Comparison of ENCODE assay signal across 10 mouse cellular contexts in the genomic region with DNA sequence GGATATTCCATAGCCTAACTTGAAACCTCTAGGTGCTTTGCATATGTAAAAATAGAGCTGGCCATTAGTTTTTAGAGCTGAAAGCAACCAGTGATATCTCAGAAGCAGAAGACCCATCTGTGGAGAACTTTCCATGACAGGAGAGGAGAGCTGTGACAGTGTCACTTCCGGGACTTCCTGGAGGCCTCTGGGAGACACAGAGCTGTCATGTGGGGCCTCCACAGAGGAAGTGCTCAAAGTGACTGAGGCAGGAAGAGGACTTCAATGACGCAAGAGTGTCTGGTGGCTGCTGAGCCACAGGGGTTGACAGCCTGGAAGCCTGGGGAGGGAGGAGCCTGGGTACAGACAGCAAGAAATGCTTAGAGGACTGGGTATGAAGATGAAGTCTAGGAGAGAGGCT. TPM values are rescaled to one million over a fixed set of nuclear protein-coding genes. Genes with fewer than 3 reads are reported as not detected.
DNase-seq lines count a peak whose midpoint lies in the region; ATAC-seq and TF ChIP-seq lines count a peak whose summit lies in the region.
"Had no signal": no experiment of that assay in that cellular context is flagged by ENCODE, and none has a peak within 500 bp of the region (broad histone marks: within the 10 kb centered on the region; RNA-seq: fewer than 3 reads in every experiment).

No protein-coding gene starts in this region.

- peaks cover 32 to 83% of the 10 kb centered on the region in 2 experiments for H3K4me1 ChIP-seq in CH12.LX (ENCODE audit: control insufficient read depth in 1 of 2, insufficient read depth in 2 of 2)
- peaks cover 15% of the 10 kb centered on the region for H3K4me1 ChIP-seq in brown adipose tissue, adult 24 weeks (ENCODE audit: control insufficient read depth, insufficient read depth, insufficient read length, low read length)
- peaks cover 5% of the 10 kb centered on the region; the same call in 1 of the 2 replicates for H3K4me1 ChIP-seq in kidney, embryonic 15.5 days
- H3K4me1 ChIP-seq in megakaryocyte, embryonic 14.5 days, result peaks cover 99% of the 10 kb centered on the region
- H3K4me1 ChIP-seq: neural tube, embryonic 13.5 days had no signal

- H3K9me3 ChIP-seq in CH12.LX (replicated peaks; ENCODE audit: low read length), result no peaks in the 10 kb centered on the region
- H3K9me3 ChIP-seq in kidney, embryonic 15.5 days (replicated peaks), result no peaks in the 10 kb centered on the region
- H3K9me3 ChIP-seq in megakaryocyte, embryonic 14.5 days, result no peaks in the 10 kb centered on the region
- H3K9me3 ChIP-seq: embryonic facial prominence, embryonic 13.5 days; neural tube, embryonic 13.5 days had no signal

- peaks cover 85% of the 10 kb centered on the region for H3K79me2 ChIP-seq in CH12.LX (replicated peaks; ENCODE audit: control insufficient read depth, extremely low read depth, insufficient read depth, poor library complexity, severe bottlenecking)

- H3K4me2 ChIP-seq in CH12.LX (ENCODE audit: insufficient read depth, low read depth, poor library complexity, severe bottlenecking), result peak overlapping the region; percentile 63
- H3K4me2 ChIP-seq in kidney, embryonic 15.5 days, result no peak overlapping the region
- H3K4me2 ChIP-seq: embryonic facial prominence, embryonic 13.5 days; neural tube, embryonic 13.5 days had no signal

- no peaks in the 10 kb centered on the region for H3K27me3 ChIP-seq in CH12.LX (replicated peaks)
- H3K27me3 ChIP-seq in kidney, embryonic 15.5 days, result no peaks in the 10 kb centered on the region
- H3K27me3 ChIP-seq in megakaryocyte, embryonic 14.5 days (replicated peaks), result no peaks in the 10 kb centered on the region
- H3K27me3 ChIP-seq: embryonic facial prominence, embryonic 13.5 days; neural tube, embryonic 13.5 days had no signal

- WGBS in kidney, embryonic 15.5 days, result 41% methylated on average over 2 of the region's 2 CpGs

- H3K9ac ChIP-seq in CH12.LX (ENCODE audit: insufficient read depth, low read depth), result no peak overlapping the region; the same call in 1 of the 2 replicates
- no peak overlapping the region for H3K9ac ChIP-seq in kidney, embryonic 15.5 days
- H3K9ac ChIP-seq: embryonic facial prominence, embryonic 13.5 days; neural tube, embryonic 13.5 days had no signal

- no peak; the same call in none of the 2 replicates for TF ChIP-seq RAD21 in CH12.LX (IDR thresholded peaks at IDR 0.05; ENCODE audit: low read depth, low read length)

- TF ChIP-seq POLR2A in CH12.LX (IDR thresholded peaks at IDR 0.05; ENCODE audit: low read depth, low read length), result no peak; the same call in 1 of the 2 replicates

- dilution Hi-C loops in CH12.LX (cut with MboI; ENCODE audit: extremely low pct_ligation_motif_present, extremely low pct_unique_long_range_greater_than_20kb, low sequenced_read_pairs), result no loop called here

- H3K36me3 ChIP-seq in CH12.LX (replicated peaks in 1 of 2; ENCODE audit: control insufficient read depth in 1 of 2, insufficient read depth in 1 of 2, low read length in 1 of 2), result peaks cover 11 to 64% of the 10 kb centered on the region in 2 experiments
- no peaks in the 10 kb centered on the region for H3K36me3 ChIP-seq in kidney, embryonic 15.5 days
- peaks cover 87% of the 10 kb centered on the region for H3K36me3 ChIP-seq in megakaryocyte, embryonic 14.5 days (replicated peaks; ENCODE audit: low read length)
- H3K36me3 ChIP-seq: embryonic facial prominence, embryonic 13.5 days; neural tube, embryonic 13.5 days had no signal

- TF ChIP-seq EP300 in CH12.LX (IDR thresholded peaks at IDR 0.05; ENCODE audit: low read length), result peak; percentile 77

- ATAC-seq in kidney, embryonic 15.5 days (replicated peaks; ENCODE audit: low FRiP score), result 0 out of 2 replicates have a peak, but pooled peaks have one; percentile 25

- no peak for TF ChIP-seq CTCF in CH12.LX (conservative IDR thresholded peaks at IDR 0.05 in 1 of 2, IDR thresholded peaks at IDR 0.05 in 1 of 2; ENCODE audit: low read depth in 2 of 2, low read length in 2 of 2)

- peak; percentile 98 for DNase-seq in CH12.LX (ENCODE audit: extremely low read depth)
- peak; percentile 73 for DNase-seq in thymus, postnatal 4 days
- no peak for DNase-seq in ovary, postnatal 10 days (ENCODE audit: low spot score)
- DNase-seq in retina, embryonic 14.5 days (ENCODE audit: low spot score), result no peak
- DNase-seq in cerebellum, postnatal 4 days (ENCODE audit: low spot score in 2 of 2), result no peak

- peak overlapping the region; percentile 88 for H3K27ac ChIP-seq in CH12.LX (ENCODE audit: insufficient read depth, low read depth)
- peak overlapping the region; percentile 77 for H3K27ac ChIP-seq in brown adipose tissue, adult 24 weeks (replicated peaks; ENCODE audit: low read depth, low read length)
- no peak overlapping the region for H3K27ac ChIP-seq in kidney, embryonic 15.5 days
- H3K27ac ChIP-seq: embryonic facial prominence, embryonic 13.5 days; neural tube, embryonic 13.5 days had no signal

- H3K4me3 ChIP-seq in CH12.LX (replicated peaks in 1 of 3; ENCODE audit: low read depth in 2 of 3, low read length in 2 of 3, poor library complexity in 1 of 3), result peak overlapping the region in 2 of 3 experiments; percentile 17 to 39
- no peak overlapping the region for H3K4me3 ChIP-seq in brown adipose tissue, adult 24 weeks (ENCODE audit: insufficient read depth, low read depth, low read length)
- H3K4me3 ChIP-seq in kidney, embryonic 15.5 days (replicated peaks), result no peak overlapping the region
- H3K4me3 ChIP-seq in megakaryocyte, embryonic 14.5 days (replicated peaks), result peak overlapping the region; percentile 88
- H3K4me3 ChIP-seq: embryonic facial prominence, embryonic 13.5 days; neural tube, embryonic 13.5 days had no signal

- in situ Hi-C loops in CH12.LX (cut with MboI; ENCODE audit: low pct_ligation_motif_present, low pct_unique_long_range_greater_than_20kb, low sequenced_read_pairs), result no loop called here

TF ChIP-seq in CH12.LX, 34 proteins besides CTCF, POLR2A, EP300 and RAD21 (continues in another document):
- no peak for TF ChIP-seq PAX5 (IDR thresholded peaks at IDR 0.05; ENCODE audit: low read length)
- TF ChIP-seq MXI1 (IDR thresholded peaks at IDR 0.05; ENCODE audit: low read depth, low read length), result peak; percentile 89
- no peak for TF ChIP-seq SMC3 (IDR thresholded peaks at IDR 0.05; ENCODE audit: low read depth, low read length)
- no peak for TF ChIP-seq ZC3H11A (IDR thresholded peaks at IDR 0.05; ENCODE audit: low read depth, low read length)
- peak; percentile 100 for TF ChIP-seq ETS1 (conservative IDR thresholded peaks at IDR 0.05; ENCODE audit: low read depth, low read length)
- peak; percentile 77 for TF ChIP-seq HCFC1 (IDR thresholded peaks at IDR 0.05; ENCODE audit: low read depth, low read length)
- TF ChIP-seq POLR2AphosphoS2 (IDR thresholded peaks at IDR 0.05; ENCODE audit: low read depth, low read length), result no peak; the same call in 1 of the 2 replicates
- TF ChIP-seq TBP (conservative IDR thresholded peaks at IDR 0.05; ENCODE audit: low read depth, low read length), result no peak
- TF ChIP-seq GABPA (IDR thresholded peaks at IDR 0.05; ENCODE audit: insufficient replicate concordance, low read depth, low read length), result peak; percentile 29; the same call in 1 of the 2 replicates
- TF ChIP-seq NRF1 (IDR thresholded peaks at IDR 0.05; ENCODE audit: low read depth, low read length), result 0 out of 2 replicates have a peak, but pooled peaks have one; percentile 27
- no peak for TF ChIP-seq ZKSCAN1 (IDR thresholded peaks at IDR 0.05; ENCODE audit: borderline replicate concordance, low read depth, low read length)
- TF ChIP-seq USF2 (conservative IDR thresholded peaks at IDR 0.05; ENCODE audit: low read depth, low read length), result peak; percentile 40; the same call in 1 of the 2 replicates
- TF ChIP-seq JUN (IDR thresholded peaks at IDR 0.05; ENCODE audit: insufficient read depth, low read depth, low read length), result peak; percentile 42; the same call in 1 of the 2 replicates
- TF ChIP-seq BHLHE40 (IDR thresholded peaks at IDR 0.05; ENCODE audit: low read depth, low read length), result peak; percentile 75
- peak; percentile 98 for TF ChIP-seq SIN3A (IDR thresholded peaks at IDR 0.05; ENCODE audit: low read length)
- TF ChIP-seq ZMIZ1 (IDR thresholded peaks at IDR 0.05; ENCODE audit: low read depth, low read length), result 0 out of 2 replicates have a peak, but pooled peaks have one; percentile 26
- TF ChIP-seq MAZ (IDR thresholded peaks at IDR 0.05; ENCODE audit: low read depth, low read length), result peak; percentile 69
- peak; percentile 35; the same call in 1 of the 2 replicates for TF ChIP-seq ZNF384 (IDR thresholded peaks at IDR 0.05; ENCODE audit: low read depth, low read length)
- TF ChIP-seq MEF2A (IDR thresholded peaks at IDR 0.05; ENCODE audit: borderline replicate concordance, low read depth, low read length), result peak; percentile 86
- no peak for TF ChIP-seq E2F4 (IDR thresholded peaks at IDR 0.05; ENCODE audit: insufficient replicate concordance, low read depth, low read length)
- TF ChIP-seq MAX (IDR thresholded peaks at IDR 0.05; ENCODE audit: low read length), result peak; percentile 77
- no peak for TF ChIP-seq KAT2A (IDR thresholded peaks at IDR 0.05; ENCODE audit: insufficient replicate concordance, low read length)
- TF ChIP-seq UBTF (IDR thresholded peaks at IDR 0.05; ENCODE audit: low read depth, low read length), result no peak
- TF ChIP-seq CHD2 (IDR thresholded peaks at IDR 0.05; ENCODE audit: low read length), result peak; percentile 64; the same call in 1 of the 2 replicates
- TF ChIP-seq IRF4 (IDR thresholded peaks at IDR 0.05; ENCODE audit: low read depth, low read length), result peak; percentile 79
- TF ChIP-seq JUND (conservative IDR thresholded peaks at IDR 0.05; ENCODE audit: low read depth, low read length), result no peak; the same call in 1 of the 2 replicates

RNA-seq across cellular contexts. Expression of gene Inpp5d, which starts 6.2 kb away (rescaled TPM):
- total RNA-seq in CH12.LX (2012; rRNA removed) (80.9 and 97.1 TPM in 2 replicates), CH12.LX (2014; rRNA removed) (106 and 112 TPM in 2 replicates)
- 109 TPM in 2 replicates for polyA plus RNA-seq in CH12.LX (2012; ENCODE audit: insufficient read length, low read depth)
- 2.6 and 5.2 TPM in 2 replicates for polyA plus RNA-seq in brown adipose tissue, adult 24 weeks (2012; ENCODE audit: insufficient read depth, insufficient read length, missing spikeins)
- polyA plus RNA-seq in kidney, embryonic 15.5 days (2015; fragmentation: Nextera tagmentation; extraction: Ambion mirVana), result 8.8 and 10.2 TPM in 2 replicates
- polyA plus RNA-seq in megakaryocyte, embryonic 14.5 days (2012; ENCODE audit: insufficient read depth, low replicate concordance), result 107 and 189 TPM in 2 replicates

RNA-seq across cellular contexts. Expression of gene Ngef, which starts 52.7 kb away (rescaled TPM):
- total RNA-seq in CH12.LX (2012; rRNA removed) (0.04 TPM in 1 of 2 replicates, not detected in the other), CH12.LX (2014; rRNA removed) (not detected in 2 replicates)
- not detected in 2 replicates for polyA plus RNA-seq in CH12.LX (2012; ENCODE audit: insufficient read length, low read depth)
- 0.55 and 0.83 TPM in 2 replicates for polyA plus RNA-seq in brown adipose tissue, adult 24 weeks (2012; ENCODE audit: insufficient read depth, insufficient read length, missing spikeins)
- polyA plus RNA-seq in kidney, embryonic 15.5 days (2015; fragmentation: Nextera tagmentation; extraction: Ambion mirVana), result 1.6 and 2.2 TPM in 2 replicates
- polyA plus RNA-seq in megakaryocyte, embryonic 14.5 days (2012; ENCODE audit: insufficient read depth, low replicate concordance), result not detected in 2 replicates

Comparison
In these comparisons a context has a peak if more than half of its experiments do, and no peak if none do; other contexts are left out.
1. DNase-seq: peak in CH12.LX (single experiment) and thymus, postnatal 4 days (single experiment); none in ovary, postnatal 10 days (single experiment), retina, embryonic 14.5 days (single experiment) and cerebellum, postnatal 4 days (0 of 2).
2. H3K4me3 ChIP-seq: peak in CH12.LX (2 of 3) and megakaryocyte, embryonic 14.5 days (single experiment); none in brown adipose tissue, adult 24 weeks (single experiment) and kidney, embryonic 15.5 days (single experiment).